Mouse (Mus musculus) midbrain, embryonic 16.5 days (tissue): ENCODE data around the gene Ppp1r12b. TPM values are rescaled to one million over a fixed set of nuclear protein-coding genes. Genes with fewer than 3 reads are reported as not detected.

Source experiments
- ATAC-seq: fragments of 200-750 bp; cut with Nextera tagmentation; 2 replicates; pipeline ENCODE4 v1.8.0; 2017; ENCODE audit warnings: moderate TSS enrichment
- H3K27ac ChIP-seq: fragments of 300-500 bp; sonication (generic); 2 replicates; pipeline ENCODE4 v1.5.1; 2014; ENCODE audit warnings: mild to moderate bottlenecking, low read length, mixed read lengths
- H3K27me3 ChIP-seq: fragments of 300-500 bp; sonication (generic); 2 replicates; pipeline ENCODE4 v1.6.1; 2014; ENCODE audit warnings: low read depth, low read length, mixed read lengths; ENCODE audit not compliant: control insufficient read depth, insufficient read depth
- H3K36me3 ChIP-seq: fragments of 300-500 bp; sonication (generic); 2 replicates; pipeline ENCODE4 v1.6.1; 2014; ENCODE audit warnings: mild to moderate bottlenecking, low read length, moderate library complexity, mixed read lengths; ENCODE audit not compliant: control insufficient read depth, insufficient read depth
- H3K4me1 ChIP-seq: fragments of 300-500 bp; sonication (generic); 2 replicates; pipeline ENCODE4 v1.6.1; 2014; ENCODE audit warnings: mild to moderate bottlenecking, low read length, mixed read lengths; ENCODE audit not compliant: control insufficient read depth, insufficient read depth
- H3K4me2 ChIP-seq: fragments of 300-500 bp; sonication (generic); 2 replicates; pipeline ENCODE4 v1.6.1; 2014; ENCODE audit warnings: mild to moderate bottlenecking, low read length, mixed read lengths
- H3K4me3 ChIP-seq: fragments of 300-500 bp; sonication (generic); 2 replicates; pipeline ENCODE4 v1.5.1; 2014; ENCODE audit warnings: low read depth, mild to moderate bottlenecking, low read length, moderate library complexity, mixed read lengths
- H3K9ac ChIP-seq: fragments of 300-500 bp; sonication (generic); 2 replicates; pipeline ENCODE4 v1.6.1; 2014; ENCODE audit warnings: low read depth, low read length, mixed read lengths
- H3K9me3 ChIP-seq: fragments of 300-500 bp; sonication (generic); replicated peaks from 2 replicates; pipeline ENCODE4 v1.6.1; 2014; ENCODE audit warnings: mild to moderate bottlenecking, low read length, mixed read lengths; ENCODE audit not compliant: control insufficient read depth, poor library complexity, severe bottlenecking
- WGBS: fragments of 180-500 bp; shearing (Covaris S2); extraction: QIAGEN DNeasy Blood & Tissue Kit; methylation state at CpG from one replicate; pipeline ENCODE4 v1.1.7; 2014; 5-methylcytosine and 5-hydroxymethylcytosine counted together
- polyA plus RNA-seq: library from polyadenylated mRNA; unstranded; fragments of >200 nt; fragmentation: Nextera tagmentation; extraction: Ambion mirVana; gene quantifications from 2 replicates; pipeline ENCODE4 v1.2.1, GENCODE M21; 2015

Ppp1r12b gene
- polyA plus RNA-seq, 1 experiment from 2014 or later, result 13.6 TPM

DNA sequence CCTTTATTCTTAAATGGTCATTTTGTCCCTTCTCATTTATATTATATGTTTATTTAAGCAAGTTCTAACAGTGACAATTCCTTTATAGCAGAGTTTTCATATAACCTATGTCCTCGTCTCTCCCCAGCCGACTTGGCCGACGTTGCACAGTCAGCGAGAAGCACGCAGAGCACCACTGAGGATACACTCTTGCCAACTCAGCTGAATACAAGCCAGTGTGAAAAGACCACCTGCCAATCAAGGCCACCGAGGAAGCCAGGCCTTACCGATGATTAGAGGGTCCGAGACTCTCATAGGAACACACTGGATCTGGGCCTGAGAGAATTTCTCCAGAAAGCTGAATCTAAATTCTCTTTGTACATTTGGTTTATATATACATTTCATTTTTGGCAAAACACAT is 150.3 kb downstream of the Ppp1r12b start:
- no peak overlapping the region for H3K27ac ChIP-seq
- H3K36me3 ChIP-seq, result no peaks in the 10 kb centered on the region
- no peaks in the 10 kb centered on the region for H3K27me3 ChIP-seq
- peaks cover 14% of the 10 kb centered on the region; the same call in 1 of the 2 replicates for H3K4me1 ChIP-seq
- no peak overlapping the region for H3K9ac ChIP-seq
- 52% methylated on average over 9 of the region's 9 CpGs for WGBS
- H3K4me3 ChIP-seq, result no peak overlapping the region
- H3K9me3 ChIP-seq, result no peaks in the 10 kb centered on the region
- H3K4me2 ChIP-seq, result no peak overlapping the region
- no peak for ATAC-seq

DNA sequence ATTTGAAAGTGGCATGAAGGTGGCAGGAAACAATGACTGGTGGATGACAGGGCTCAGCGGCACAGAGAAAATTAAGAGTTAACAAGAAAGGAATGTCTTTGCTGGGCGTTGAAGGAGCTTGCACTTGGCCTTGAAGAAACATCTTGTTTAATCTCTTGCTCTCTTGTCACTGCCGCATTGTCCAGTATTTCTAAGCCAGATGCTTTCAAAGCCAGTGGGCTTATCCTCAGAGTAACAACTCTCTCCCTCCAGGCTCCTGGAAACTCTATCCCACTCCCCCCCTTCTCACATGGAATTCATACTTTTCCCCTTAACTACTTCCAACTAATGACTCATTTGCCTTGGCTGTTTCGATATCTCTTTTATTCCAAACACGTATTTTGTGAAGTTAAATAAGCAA is 151.4 kb downstream of the Ppp1r12b start:
- no peaks in the 10 kb centered on the region for H3K9me3 ChIP-seq
- no peak overlapping the region for H3K27ac ChIP-seq
- peaks cover 14% of the 10 kb centered on the region; the same call in 1 of the 2 replicates for H3K4me1 ChIP-seq
- no peak overlapping the region for H3K4me2 ChIP-seq
- WGBS, result 33% methylated on average over 5 of the region's 5 CpGs
- no peak overlapping the region for H3K9ac ChIP-seq
- H3K4me3 ChIP-seq, result no peak overlapping the region
- no peak for ATAC-seq
- peaks cover 2% of the 10 kb centered on the region; the same call in 1 of the 2 replicates for H3K36me3 ChIP-seq
- H3K27me3 ChIP-seq, result no peaks in the 10 kb centered on the region

DNA sequence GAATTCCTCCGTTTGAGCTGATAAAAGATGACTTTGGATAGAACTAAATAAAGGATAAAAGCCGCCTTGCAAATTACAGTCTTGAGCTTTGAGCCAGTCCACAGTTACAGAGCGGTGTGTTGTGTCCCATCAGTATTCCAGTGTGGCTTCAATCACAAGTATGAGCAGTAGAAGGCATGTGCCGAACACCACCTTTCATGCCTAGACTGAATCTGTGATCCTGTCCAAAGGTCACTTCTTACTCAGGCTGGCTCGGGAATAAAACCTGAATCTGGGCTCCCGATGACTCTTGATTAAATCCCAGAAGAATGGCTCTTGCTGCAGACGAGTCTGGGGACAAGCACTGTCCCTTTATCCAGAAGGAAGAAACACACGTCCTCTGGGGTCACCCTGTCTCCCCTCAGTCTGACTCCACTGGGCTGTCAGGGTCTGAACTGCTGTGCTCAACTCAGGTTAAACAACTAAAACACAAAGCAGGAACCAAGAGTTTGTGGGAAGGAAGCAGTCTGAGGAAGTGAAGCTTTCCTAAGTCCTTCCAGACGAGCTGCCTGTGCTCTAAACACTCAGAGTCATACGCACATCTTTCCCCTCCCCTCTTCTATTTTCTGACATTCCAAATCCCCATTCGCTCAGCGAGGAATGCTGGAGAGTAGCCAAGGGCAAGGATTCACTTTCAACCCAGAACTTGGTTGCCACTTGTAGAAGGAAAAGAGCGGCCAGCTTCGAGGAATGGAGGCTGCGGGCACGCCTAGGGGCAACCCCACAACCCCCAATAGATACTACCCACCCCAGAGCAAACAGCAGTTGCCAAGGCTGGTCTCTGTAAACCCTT is 152.2 kb downstream of the Ppp1r12b start:
- no peak for ATAC-seq
- WGBS, result 45% methylated on average over 16 of the region's 16 CpGs
- peaks cover 14% of the 10 kb centered on the region; the same call in 1 of the 2 replicates for H3K4me1 ChIP-seq

DNA sequence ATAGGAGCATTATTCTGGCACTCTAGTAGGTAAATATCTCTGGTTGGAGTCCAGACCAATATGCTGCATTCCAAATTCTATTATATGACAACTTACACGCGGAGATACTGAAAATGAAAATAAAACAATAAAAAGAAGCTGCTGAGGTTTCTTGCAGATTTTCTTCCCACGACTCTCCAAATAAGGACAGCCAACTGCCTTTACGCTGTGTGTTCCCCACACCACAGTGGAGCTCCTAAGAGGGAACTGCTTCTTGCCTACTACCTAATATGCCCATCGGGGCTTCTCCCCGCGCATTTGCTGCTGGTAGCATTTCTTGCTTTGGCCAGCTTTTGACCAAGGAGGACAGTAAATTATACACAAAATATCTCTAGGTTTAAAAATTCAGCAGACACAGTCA is 154.0 kb downstream of the Ppp1r12b start:
- Histone ChIP-seq H3K27ac (no peak overlapping the region), H3K4me3 (no peak overlapping the region), H3K27me3 (no peaks in the 10 kb centered on the region), H3K4me2 (no peak overlapping the region), H3K36me3 (peaks cover 2% of the 10 kb centered on the region; the same call in 1 of the 2 replicates), H3K9ac (no peak overlapping the region), H3K9me3 (no peaks in the 10 kb centered on the region), H3K4me1 (peaks cover 14% of the 10 kb centered on the region; the same call in 1 of the 2 replicates)
- no peak for ATAC-seq
- 92% methylated on average over 7 of the region's 7 CpGs for WGBS

More for the DNA sequence above, 152.2 kb downstream of the Ppp1r12b start:
- Histone ChIP-seq H3K9ac (no peak overlapping the region), H3K4me3 (no peak overlapping the region), H3K27ac (peak overlapping the region; percentile 31; the same call in 1 of the 2 replicates), H3K4me2 (no peak overlapping the region), H3K9me3 (no peaks in the 10 kb centered on the region), H3K27me3 (no peaks in the 10 kb centered on the region), H3K36me3 (peaks cover 2% of the 10 kb centered on the region; the same call in 1 of the 2 replicates)

DNA sequence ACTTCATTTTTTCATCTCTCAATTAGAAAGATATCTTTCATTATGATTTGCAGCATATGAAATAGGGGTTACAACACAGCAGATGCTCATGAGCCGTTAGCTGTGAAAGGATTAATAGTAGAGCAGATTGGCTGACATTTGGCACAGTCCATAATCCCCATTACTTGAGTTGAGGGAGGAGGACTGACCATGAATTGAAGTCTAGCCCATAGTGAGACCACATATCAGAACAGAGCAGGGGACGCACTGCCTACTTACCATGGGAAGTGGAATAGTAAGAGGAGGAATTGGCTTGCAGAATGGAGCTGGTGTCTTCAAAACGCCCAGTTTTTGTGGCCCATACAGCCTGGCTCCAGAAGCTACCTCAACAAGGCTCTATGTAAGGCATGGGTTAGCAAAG is 159.2 kb downstream of the Ppp1r12b start:
- H3K4me3 ChIP-seq, result no peak overlapping the region
- no peak overlapping the region for H3K27ac ChIP-seq
- H3K9ac ChIP-seq, result no peak overlapping the region
- H3K9me3 ChIP-seq, result no peaks in the 10 kb centered on the region
- H3K27me3 ChIP-seq, result no peaks in the 10 kb centered on the region
- 65% methylated on average over 3 of the region's 3 CpGs for WGBS
- H3K4me1 ChIP-seq, result no peaks in the 10 kb centered on the region
- no peak for ATAC-seq
- H3K36me3 ChIP-seq, result peaks cover 2% of the 10 kb centered on the region; the same call in 1 of the 2 replicates
- no peak overlapping the region for H3K4me2 ChIP-seq

DNA sequence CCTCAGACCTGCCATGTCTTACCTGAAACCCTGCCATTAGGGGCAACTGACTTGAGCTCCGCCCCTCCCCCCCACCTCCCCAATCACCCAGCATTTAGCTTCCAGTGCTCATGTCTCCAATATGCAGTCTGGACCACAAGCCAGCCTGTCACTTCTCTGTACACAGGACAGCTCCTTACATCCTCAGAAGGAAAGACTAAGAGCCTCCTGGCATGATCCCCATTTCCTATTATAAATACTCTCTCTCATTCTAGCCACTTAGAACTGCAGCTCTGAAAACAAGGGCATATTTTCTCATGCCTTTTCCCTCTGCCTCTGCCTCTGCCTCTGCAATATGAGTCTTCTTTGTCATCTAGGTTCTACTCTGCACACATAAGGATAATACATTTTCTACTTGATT is 159.7 kb downstream of the Ppp1r12b start:
- 89% methylated on average over 1 of the region's 1 CpGs for WGBS
- H3K9ac ChIP-seq, result no peak overlapping the region
- no peak overlapping the region for H3K27ac ChIP-seq
- no peak overlapping the region for H3K4me3 ChIP-seq
- no peak for ATAC-seq
- peaks cover 2% of the 10 kb centered on the region; the same call in 1 of the 2 replicates for H3K36me3 ChIP-seq
- H3K4me1 ChIP-seq, result no peaks in the 10 kb centered on the region
- no peaks in the 10 kb centered on the region for H3K27me3 ChIP-seq
- no peak overlapping the region for H3K4me2 ChIP-seq
- H3K9me3 ChIP-seq, result no peaks in the 10 kb centered on the region

DNA sequence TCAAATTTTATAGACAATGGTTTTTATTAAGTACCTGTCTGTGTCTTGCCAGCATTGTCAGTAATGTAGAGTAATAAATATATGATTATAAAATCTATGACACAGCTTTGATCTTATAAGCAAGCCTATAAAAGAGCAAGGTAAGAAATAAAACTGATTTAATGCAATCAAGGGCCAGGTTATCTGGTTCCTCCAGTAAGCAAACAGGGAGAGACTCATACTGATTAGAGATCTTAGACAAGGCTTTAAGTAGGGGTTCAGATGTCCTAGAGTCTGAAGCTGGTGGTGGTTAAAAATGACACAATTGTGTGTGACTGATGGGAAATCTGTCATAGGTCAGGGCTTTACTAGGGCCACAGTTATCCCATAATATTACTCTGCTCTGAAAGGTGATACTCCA is 164.3 kb downstream of the Ppp1r12b start:
- Histone ChIP-seq H3K4me3 (no peak overlapping the region), H3K27me3 (no peaks in the 10 kb centered on the region), H3K9ac (no peak overlapping the region), H3K4me2 (no peak overlapping the region), H3K4me1 (no peaks in the 10 kb centered on the region), H3K36me3 (no peaks in the 10 kb centered on the region), H3K9me3 (no peaks in the 10 kb centered on the region), H3K27ac (no peak overlapping the region)
- ATAC-seq, result no peak

DNA sequence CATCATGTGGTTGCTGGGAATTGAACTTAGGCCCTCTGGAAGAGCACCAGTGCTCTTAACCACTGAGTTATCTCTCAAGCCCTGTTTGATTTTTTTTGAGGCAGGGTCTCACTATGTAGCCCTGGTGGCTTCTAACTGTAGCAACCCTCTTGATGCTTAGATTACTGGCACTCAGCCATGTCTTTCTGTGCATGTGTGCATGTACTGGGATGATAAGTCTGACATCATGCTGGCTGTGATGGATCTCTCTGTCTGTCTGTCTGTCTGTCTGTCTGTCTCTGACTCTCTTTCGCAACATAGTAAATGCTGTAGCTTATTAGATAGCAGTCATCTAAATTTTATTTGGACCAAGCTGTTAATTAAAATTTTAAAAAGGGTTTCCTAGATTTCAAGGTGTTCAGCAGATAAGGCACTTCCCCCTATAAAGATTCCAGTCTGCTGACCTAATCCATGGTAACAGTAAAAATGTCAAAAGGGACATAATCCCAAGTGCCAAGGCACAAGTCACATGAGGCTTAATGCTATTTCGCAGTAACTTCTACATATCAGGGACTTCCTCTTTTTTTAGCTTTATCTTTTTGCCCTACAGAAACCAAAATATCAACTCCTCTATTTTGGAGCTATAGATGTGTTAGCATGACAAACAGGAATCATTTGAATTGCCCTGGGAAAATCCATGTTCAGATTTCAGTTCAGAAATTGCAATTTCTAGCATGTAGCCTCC is 164.9 kb downstream of the Ppp1r12b start:
- no peak overlapping the region for H3K4me2 ChIP-seq
- H3K9me3 ChIP-seq, result no peaks in the 10 kb centered on the region
- H3K36me3 ChIP-seq, result no peaks in the 10 kb centered on the region
- no peak for ATAC-seq
- WGBS, result 77% methylated on average over 2 of the region's 2 CpGs
- no peak overlapping the region for H3K27ac ChIP-seq
- H3K4me1 ChIP-seq, result no peaks in the 10 kb centered on the region
- no peak overlapping the region for H3K9ac ChIP-seq
- H3K4me3 ChIP-seq, result no peak overlapping the region
- no peaks in the 10 kb centered on the region for H3K27me3 ChIP-seq

DNA sequence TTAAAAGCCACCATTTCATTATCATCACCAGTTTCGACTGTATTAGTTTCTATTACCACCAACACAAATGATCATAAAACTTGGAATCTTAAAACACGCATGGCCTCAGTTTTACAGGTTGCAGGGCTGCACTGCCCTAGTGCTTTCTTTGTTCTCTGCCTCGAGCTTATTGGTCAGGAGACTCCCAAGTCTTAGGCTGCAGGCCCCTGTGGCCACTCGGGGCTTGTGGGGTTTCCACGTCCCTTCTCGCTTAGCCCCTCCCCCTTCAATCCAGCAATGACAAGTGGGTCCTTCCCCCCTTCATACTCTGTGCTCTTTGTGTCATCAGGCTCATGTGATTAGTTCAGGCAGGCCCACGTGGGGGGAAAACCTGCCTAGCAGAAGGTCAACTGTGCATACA is 167.6 kb downstream of the Ppp1r12b start:
- Histone ChIP-seq H3K36me3 (no peaks in the 10 kb centered on the region), H3K27me3 (no peaks in the 10 kb centered on the region), H3K4me3 (no peak overlapping the region), H3K4me2 (no peak overlapping the region), H3K9ac (no peak overlapping the region), H3K4me1 (no peaks in the 10 kb centered on the region), H3K27ac (no peak overlapping the region), H3K9me3 (no peaks in the 10 kb centered on the region)
- no peak for ATAC-seq
- 38% methylated on average over 7 of the region's 7 CpGs for WGBS
